9 mouse cellular contexts compared by ENCODE assay signal in genomic region chr13:111796191-111796920, GRCm38 (mm10). TPM values are rescaled to one million over a fixed set of nuclear protein-coding genes. Genes with fewer than 3 reads are reported as not detected.
DNase-seq lines count a peak whose midpoint lies in the region; ATAC-seq and TF ChIP-seq lines count a peak whose summit lies in the region.
"Had no signal": no experiment of that assay in that cellular context is flagged by ENCODE, and none has a peak within 500 bp of the region (broad histone marks: within the 10 kb centered on the region; RNA-seq: fewer than 3 reads in every experiment).

No protein-coding gene starts in this region.

- DNase-seq in ovary, adult 18-20 months (ENCODE audit: low spot score) = peak; percentile 51
- no peak for DNase-seq in ovary, postnatal 10 days (ENCODE audit: low spot score)
- DNase-seq in lung, postnatal 0 days (ENCODE audit: low spot score) = peak; percentile 95
- no peak for DNase-seq in frontal cortex, postnatal 10 days (ENCODE audit: low spot score in 2 of 2)
- DNase-seq in cerebellum, adult 2 months = no peak

- no peaks in the 10 kb centered on the region for H3K9me3 ChIP-seq in embryonic facial prominence, embryonic 12.5 days
- no peaks in the 10 kb centered on the region for H3K9me3 ChIP-seq in hindbrain, embryonic 13.5 days
- H3K9me3 ChIP-seq in lung, postnatal 0 days (ENCODE audit: low read length) = no peaks in the 10 kb centered on the region
- no peaks in the 10 kb centered on the region for H3K9me3 ChIP-seq in stomach, embryonic 16.5 days (replicated peaks; ENCODE audit: control insufficient read depth, low read length)
- H3K9me3 ChIP-seq: neural tube, embryonic 12.5 days had no signal

- H3K9ac ChIP-seq in embryonic facial prominence, embryonic 12.5 days = no peak overlapping the region
- H3K9ac ChIP-seq in hindbrain, embryonic 13.5 days = no peak overlapping the region
- peak overlapping the region; percentile 1; the same call in 1 of the 2 replicates for H3K9ac ChIP-seq in lung, postnatal 0 days (replicated peaks; ENCODE audit: low read depth)
- peak overlapping the region; percentile 17; the same call in 1 of the 2 replicates for H3K9ac ChIP-seq in stomach, embryonic 16.5 days (ENCODE audit: low read length)
- H3K9ac ChIP-seq: neural tube, embryonic 12.5 days had no signal

- TF ChIP-seq CTCF in lung, postnatal 0 days (IDR thresholded peaks at IDR 0.05) = peak; percentile 22; the same call in 1 of the 2 replicates
- no peak for TF ChIP-seq CTCF in cerebellum, adult 2 months (IDR thresholded peaks at IDR 0.05; ENCODE audit: borderline replicate concordance, insufficient read depth, low read depth, low read length)

- no peaks in the 10 kb centered on the region for H3K27me3 ChIP-seq in embryonic facial prominence, embryonic 12.5 days
- no peaks in the 10 kb centered on the region for H3K27me3 ChIP-seq in hindbrain, embryonic 13.5 days
- H3K27me3 ChIP-seq in lung, postnatal 0 days (replicated peaks; ENCODE audit: insufficient read depth, low read length) = no peaks in the 10 kb centered on the region
- H3K27me3 ChIP-seq in stomach, embryonic 16.5 days (ENCODE audit: control insufficient read depth, insufficient read depth, low read length) = no peaks in the 10 kb centered on the region
- H3K27me3 ChIP-seq in cerebellum, adult 2 months (ENCODE audit: control insufficient read depth, insufficient read depth, low read length) = no peaks in the 10 kb centered on the region
- H3K27me3 ChIP-seq: neural tube, embryonic 12.5 days had no signal

- TF ChIP-seq EP300 in lung, postnatal 0 days (IDR thresholded peaks at IDR 0.05) = peak; percentile 84

- WGBS in embryonic facial prominence, embryonic 12.5 days = 52% methylated on average over 11 of the region's 11 CpGs
- WGBS in hindbrain, embryonic 13.5 days = 60% methylated on average over 11 of the region's 11 CpGs
- 15% methylated on average over 11 of the region's 11 CpGs for WGBS in lung, postnatal 0 days
- 31% methylated on average over 11 of the region's 11 CpGs for WGBS in stomach, embryonic 16.5 days
- WGBS in cerebellum, adult 2 months = 34% methylated on average over 11 of the region's 11 CpGs

- H3K27ac ChIP-seq in embryonic facial prominence, embryonic 12.5 days = 0 out of 2 replicates have a peak overlapping the region, but pooled peaks have one; percentile 17
- no peak overlapping the region for H3K27ac ChIP-seq in hindbrain, embryonic 13.5 days
- peak overlapping the region; percentile 86 for H3K27ac ChIP-seq in lung, postnatal 0 days (ENCODE audit: low read length)
- peak overlapping the region; percentile 71 for H3K27ac ChIP-seq in stomach, embryonic 16.5 days (ENCODE audit: low read length)
- H3K27ac ChIP-seq in cerebellum, adult 2 months (ENCODE audit: insufficient read depth, low read length) = no peak overlapping the region; the same call in 1 of the 2 replicates
- H3K27ac ChIP-seq: neural tube, embryonic 12.5 days had no signal

- H3K4me1 ChIP-seq in embryonic facial prominence, embryonic 12.5 days = peaks cover 76% of the 10 kb centered on the region
- peaks cover 73% of the 10 kb centered on the region for H3K4me1 ChIP-seq in hindbrain, embryonic 13.5 days (replicated peaks)
- peaks cover 40% of the 10 kb centered on the region for H3K4me1 ChIP-seq in lung, postnatal 0 days (ENCODE audit: insufficient read depth, low read depth, low read length)
- H3K4me1 ChIP-seq in stomach, embryonic 16.5 days (ENCODE audit: control insufficient read depth, insufficient read depth, low read length) = peaks cover 61% of the 10 kb centered on the region
- H3K4me1 ChIP-seq in cerebellum, adult 2 months (ENCODE audit: control insufficient read depth, insufficient read depth, low read length) = peaks cover 49% of the 10 kb centered on the region

- ATAC-seq in embryonic facial prominence, embryonic 12.5 days (ENCODE audit: insufficient number of reproducible peaks, insufficient read depth, low FRiP score, low TSS enrichment) = no peak
- peak; percentile 52; the same call in 1 of the 2 replicates for ATAC-seq in hindbrain, embryonic 13.5 days (ENCODE audit: low FRiP score)
- ATAC-seq in lung, postnatal 0 days = peak; percentile 86
- peak; percentile 80 for ATAC-seq in stomach, embryonic 16.5 days (ENCODE audit: insufficient read depth, low FRiP score)

- no peak overlapping the region for H3K4me3 ChIP-seq in embryonic facial prominence, embryonic 12.5 days
- H3K4me3 ChIP-seq in hindbrain, embryonic 13.5 days = no peak overlapping the region
- H3K4me3 ChIP-seq in lung, postnatal 0 days (ENCODE audit: low read depth, low read length) = no peak overlapping the region
- no peak overlapping the region for H3K4me3 ChIP-seq in stomach, embryonic 16.5 days (replicated peaks; ENCODE audit: low read length)
- H3K4me3 ChIP-seq in cerebellum, adult 2 months (replicated peaks; ENCODE audit: insufficient read depth, low read depth, low read length) = no peak overlapping the region
- H3K4me3 ChIP-seq: neural tube, embryonic 12.5 days had no signal

- TF ChIP-seq POLR2A in cerebellum, adult 2 months (IDR thresholded peaks at IDR 0.05; ENCODE audit: borderline replicate concordance, insufficient read depth, low read length) = no peak

- H3K36me3 ChIP-seq in embryonic facial prominence, embryonic 12.5 days = no peaks in the 10 kb centered on the region
- no peaks in the 10 kb centered on the region for H3K36me3 ChIP-seq in hindbrain, embryonic 13.5 days
- H3K36me3 ChIP-seq in lung, postnatal 0 days (ENCODE audit: insufficient read depth, low read length) = no peaks in the 10 kb centered on the region
- H3K36me3 ChIP-seq in stomach, embryonic 16.5 days (ENCODE audit: control insufficient read depth, insufficient read depth, low read length) = no peaks in the 10 kb centered on the region
- H3K36me3 ChIP-seq: neural tube, embryonic 12.5 days had no signal

- H3K4me2 ChIP-seq in embryonic facial prominence, embryonic 12.5 days (replicated peaks) = 0 out of 2 replicates have a peak overlapping the region, but pooled peaks have one; percentile 2
- H3K4me2 ChIP-seq in hindbrain, embryonic 13.5 days = no peak overlapping the region
- H3K4me2 ChIP-seq in lung, postnatal 0 days (replicated peaks; ENCODE audit: low read depth, low read length) = peak overlapping the region; percentile 35
- peak overlapping the region; percentile 35 for H3K4me2 ChIP-seq in stomach, embryonic 16.5 days (ENCODE audit: low read depth, low read length)

RNA-seq across cellular contexts. Expression of gene Map3k1, which starts 12.4 kb away (rescaled TPM):
- 17.9 and 18.3 TPM in 2 replicates for polyA plus RNA-seq in embryonic facial prominence, embryonic 12.5 days (2016; fragmentation: Nextera tagmentation; extraction: Ambion mirVana)
- polyA plus RNA-seq in hindbrain, embryonic 13.5 days (2015; fragmentation: Nextera tagmentation; extraction: Ambion mirVana) = 12.0 and 13.2 TPM in 2 replicates
- 16.6 and 18.0 TPM in 2 replicates for polyA plus RNA-seq in lung, postnatal 0 days (2015; fragmentation: Nextera tagmentation; extraction: Ambion mirVana)
- 22.3 and 23.6 TPM in 2 replicates for polyA plus RNA-seq in stomach, embryonic 16.5 days (2015; fragmentation: Nextera tagmentation; extraction: Ambion mirVana)
- polyA plus RNA-seq in cerebellum, adult 2 months (2012; rRNA removed) = 12.3 and 13.6 TPM in 2 replicates

Comparison
In these comparisons a context has a peak if more than half of its experiments do, and no peak if none do; other contexts are left out.
1. DNase-seq: peak in ovary, adult 18-20 months (single experiment) and lung, postnatal 0 days (single experiment); none in ovary, postnatal 10 days (single experiment), frontal cortex, postnatal 10 days (0 of 2) and cerebellum, adult 2 months (0 of 2).
2. H3K27ac ChIP-seq: peak in embryonic facial prominence, embryonic 12.5 days (single experiment), lung, postnatal 0 days (single experiment) and stomach, embryonic 16.5 days (single experiment); none in hindbrain, embryonic 13.5 days (single experiment) and cerebellum, adult 2 months (single experiment).
3. H3K9ac ChIP-seq: peak in lung, postnatal 0 days (single experiment) and stomach, embryonic 16.5 days (single experiment); none in embryonic facial prominence, embryonic 12.5 days (single experiment) and hindbrain, embryonic 13.5 days (single experiment).